Mouse (Mus musculus) hematopoietic stem cell, adult 5-6 weeks (primary cell): ENCODE measurements around the gene Fer. TPM values are rescaled to one million over a fixed set of nuclear protein-coding genes. Genes with fewer than 3 reads are reported as not detected.

Experiments used
- ATAC-seq, 2 experiments: fragments of 125-278 bp in 1 of 2; replicated peaks in 1 of 2; 2 replicates each; pipeline ENCODE4 v1.8.0; 2016 to 2017; ENCODE audit warnings: inconsistent platforms in 2 of 2, mild to moderate bottlenecking in 2 of 2, moderate number of reproducible peaks in 2 of 2, low read depth in 1 of 2, moderate TSS enrichment in 1 of 2; ENCODE audit not compliant: low FRiP score in 2 of 2, poor library complexity in 2 of 2, severe bottlenecking in 2 of 2, insufficient read depth in 1 of 2, low TSS enrichment in 1 of 2
- total RNA-seq: library from RNA; stranded (forward); fragments of 172-1452, 232-1000 nt; gene quantifications from 2 replicates; pipeline ENCODE4 v1.2.3, GENCODE M21; 2017

Fer gene
- total RNA-seq, 1 experiment from 2014 or later, result 20.0 TPM

DNA sequence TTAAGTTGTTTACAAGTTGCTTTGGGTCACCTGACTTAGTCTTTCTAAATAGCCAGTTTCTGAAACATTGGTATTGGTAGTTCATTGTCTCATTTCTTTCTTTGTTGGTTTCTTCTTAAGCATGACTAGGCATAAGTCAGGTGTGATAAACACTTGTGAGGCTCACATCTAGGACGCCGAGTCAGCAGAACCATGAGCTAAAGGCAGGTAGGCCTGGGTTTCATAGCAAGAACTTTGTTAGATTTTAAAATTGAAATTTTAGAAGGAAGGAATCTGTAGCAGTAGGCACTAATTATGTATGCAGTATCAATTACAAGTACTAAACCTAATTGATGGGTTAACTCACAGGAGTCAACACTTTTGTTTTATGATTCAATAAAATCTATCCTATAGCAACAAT, 83.9 kb downstream of the Fer start:
- ATAC-seq, result no peak

DNA sequence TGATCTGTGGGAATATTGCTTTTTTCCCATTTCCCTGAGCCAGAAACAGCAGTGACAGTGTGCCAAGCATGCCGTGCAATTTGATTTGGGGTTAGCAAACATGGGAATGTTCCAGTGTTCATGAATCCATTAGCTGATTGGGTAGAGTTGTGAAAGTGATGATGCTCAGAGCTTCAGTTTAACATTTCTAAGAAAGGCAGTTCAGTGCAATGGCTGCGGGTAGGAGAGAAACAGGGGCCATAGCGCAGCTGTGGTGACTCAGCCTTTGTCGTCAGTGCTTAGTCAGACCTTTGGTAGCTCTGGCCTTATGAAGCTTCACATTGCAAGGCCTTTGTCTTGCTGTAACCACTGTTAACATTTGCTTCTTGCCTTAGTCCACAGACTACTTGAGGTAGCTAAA, 85.9 kb downstream of the Fer start:
- ATAC-seq, result no peak

DNA sequence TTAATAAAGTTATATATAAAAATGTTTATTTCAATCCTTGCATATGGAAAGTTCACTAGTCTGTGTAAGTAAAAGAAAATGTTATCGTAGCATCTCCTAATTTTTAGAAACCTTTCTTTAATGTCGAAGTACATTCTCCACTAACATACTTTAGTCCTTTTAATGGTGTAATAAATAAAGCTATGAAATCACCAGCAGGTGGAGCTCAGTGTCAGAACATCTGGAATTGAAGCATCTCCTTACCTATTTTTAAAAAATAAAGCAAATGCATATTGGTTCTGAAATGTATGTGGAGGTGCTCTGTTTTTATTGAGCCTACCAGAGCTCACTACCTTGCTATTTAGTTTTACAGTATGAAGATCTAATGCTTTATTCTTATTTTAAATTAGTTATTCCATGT, 88.6 kb downstream of the Fer start:
- ATAC-seq, result no peak

DNA sequence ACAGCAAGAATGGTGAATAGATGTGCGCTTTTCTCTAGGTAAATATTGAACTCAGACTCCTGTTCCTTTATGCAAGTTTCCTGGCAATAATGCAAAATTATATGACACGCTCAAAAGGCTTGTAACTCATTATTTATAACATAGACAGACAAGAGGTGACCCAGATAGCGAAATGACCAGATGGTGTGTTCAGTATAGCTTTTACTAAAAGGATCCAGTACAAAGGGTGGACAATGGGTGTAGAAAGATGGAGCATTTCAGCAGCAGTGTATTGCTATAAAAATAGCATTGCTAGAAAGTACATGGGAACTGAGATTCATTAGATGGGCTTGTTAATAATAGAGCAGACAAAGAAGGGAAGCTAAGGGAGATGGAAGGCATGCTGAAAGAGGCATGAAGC, 104.2 kb downstream of the Fer start:
- no peak for ATAC-seq

DNA sequence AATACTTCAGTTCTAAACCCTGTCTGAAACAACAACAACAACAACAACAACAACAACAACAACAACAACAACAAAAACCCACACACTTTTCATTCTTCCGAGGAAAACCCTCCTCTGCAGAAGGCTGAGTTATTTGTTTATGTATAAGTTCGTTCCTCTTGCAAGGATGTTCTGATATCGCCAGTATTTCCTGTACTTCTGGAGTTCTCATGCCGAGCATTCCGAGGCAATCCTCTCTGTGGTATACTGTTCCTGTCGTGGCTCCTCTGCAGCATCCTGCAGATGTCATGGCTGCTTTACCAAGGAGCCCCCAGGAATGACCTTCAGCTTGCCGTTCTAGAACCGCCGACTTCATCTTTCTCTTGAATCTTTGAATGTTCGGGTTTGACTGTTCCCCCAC, 106.6 kb downstream of the Fer start:
- no peak for ATAC-seq

DNA sequence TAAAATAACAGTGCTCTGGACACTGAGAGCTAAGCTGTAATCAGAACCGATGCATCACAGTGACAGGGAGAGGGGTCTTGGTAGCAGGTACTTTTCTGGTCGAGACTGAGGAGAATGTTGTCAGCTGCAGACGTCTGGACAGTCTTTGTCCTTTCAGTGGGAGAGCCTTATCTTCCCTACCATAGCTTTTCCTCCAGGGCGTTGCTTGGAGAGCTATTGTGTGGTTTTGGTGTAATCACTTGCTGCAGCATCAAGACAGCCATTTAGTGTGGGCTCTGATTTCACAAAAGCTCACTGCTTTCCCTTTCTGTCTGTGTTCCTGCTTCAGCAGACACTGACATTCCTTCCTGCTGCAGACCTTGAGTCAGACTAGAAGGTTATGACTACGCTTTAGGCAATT, 107.4 kb downstream of the Fer start:
- no peak for ATAC-seq

DNA sequence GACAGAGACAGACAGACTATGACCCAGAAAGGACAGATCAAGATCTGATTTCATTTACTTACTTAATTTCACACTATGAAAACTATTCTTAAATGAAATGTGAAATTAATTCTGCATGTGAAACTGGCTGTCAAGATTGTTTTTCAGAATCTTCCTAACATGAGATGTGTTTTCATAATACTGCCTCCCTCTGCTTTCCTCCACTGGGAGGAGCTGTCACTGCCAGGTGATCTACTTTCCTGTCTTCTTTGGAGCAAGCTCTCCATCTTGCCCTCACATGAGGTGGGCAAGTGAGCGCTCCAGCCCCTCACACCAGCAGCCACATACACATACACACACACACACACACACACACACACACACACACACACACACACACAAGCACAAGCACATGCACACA, 108.1 kb downstream of the Fer start:
- ATAC-seq, result no peak

DNA sequence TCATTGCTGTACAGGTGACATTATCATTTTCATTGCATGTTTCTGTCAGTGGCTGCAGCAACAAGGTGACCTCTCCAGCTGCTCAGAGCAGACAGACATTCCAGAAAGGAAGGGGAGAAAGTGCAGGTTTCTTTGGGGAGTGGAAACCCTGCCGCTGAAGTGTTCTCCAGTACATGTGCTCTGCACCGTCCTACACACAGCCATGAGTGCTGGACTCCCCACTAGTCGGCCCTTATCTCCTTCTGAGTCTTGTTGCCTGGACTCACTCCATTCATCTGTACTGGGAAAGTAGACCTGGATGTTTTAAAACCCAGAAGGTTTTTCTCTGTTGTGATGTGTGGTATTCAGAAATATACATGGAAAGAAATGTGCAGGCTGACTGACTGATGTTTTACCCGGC, 109.3 kb downstream of the Fer start:
- ATAC-seq, result no peak

DNA sequence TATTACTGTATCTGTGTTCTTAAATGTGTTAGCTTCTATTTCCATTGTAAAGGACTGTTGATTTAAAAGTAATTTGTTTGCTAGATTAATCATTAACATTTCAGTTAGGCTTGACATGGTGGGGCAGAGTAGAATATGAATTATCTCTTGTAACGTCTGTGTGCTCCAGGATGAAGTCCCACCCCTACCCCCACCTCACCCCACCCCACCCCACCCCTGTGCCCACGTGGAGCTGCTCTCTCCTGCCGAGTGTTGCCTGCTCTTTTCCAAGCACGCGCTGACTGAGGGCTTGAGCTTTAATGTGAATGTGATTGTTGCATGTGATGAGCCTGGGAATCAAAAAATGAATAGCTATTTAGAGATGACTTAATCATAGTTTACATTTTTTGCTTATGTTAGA, 110.9 kb downstream of the Fer start:
- ATAC-seq, result no peak

DNA sequence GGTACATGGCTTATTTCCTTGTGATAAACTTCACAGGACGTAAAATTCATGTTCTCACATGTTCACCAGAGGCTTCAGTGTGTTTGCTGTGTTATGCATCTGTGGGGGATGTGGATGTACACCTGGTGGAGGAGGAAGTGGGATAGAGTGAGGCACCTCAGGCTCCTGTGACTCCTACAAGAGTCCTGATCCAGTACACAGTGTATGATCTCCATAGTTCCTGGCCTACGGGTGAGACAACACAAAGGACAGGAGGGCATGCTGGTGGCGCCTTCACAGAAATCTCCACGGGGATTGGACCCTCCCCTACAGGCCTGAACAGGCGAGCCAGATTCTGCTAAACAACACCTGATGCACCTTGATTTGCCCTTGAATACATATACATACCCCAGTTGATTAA, 111.4 kb downstream of the Fer start:
- no peak for ATAC-seq

DNA sequence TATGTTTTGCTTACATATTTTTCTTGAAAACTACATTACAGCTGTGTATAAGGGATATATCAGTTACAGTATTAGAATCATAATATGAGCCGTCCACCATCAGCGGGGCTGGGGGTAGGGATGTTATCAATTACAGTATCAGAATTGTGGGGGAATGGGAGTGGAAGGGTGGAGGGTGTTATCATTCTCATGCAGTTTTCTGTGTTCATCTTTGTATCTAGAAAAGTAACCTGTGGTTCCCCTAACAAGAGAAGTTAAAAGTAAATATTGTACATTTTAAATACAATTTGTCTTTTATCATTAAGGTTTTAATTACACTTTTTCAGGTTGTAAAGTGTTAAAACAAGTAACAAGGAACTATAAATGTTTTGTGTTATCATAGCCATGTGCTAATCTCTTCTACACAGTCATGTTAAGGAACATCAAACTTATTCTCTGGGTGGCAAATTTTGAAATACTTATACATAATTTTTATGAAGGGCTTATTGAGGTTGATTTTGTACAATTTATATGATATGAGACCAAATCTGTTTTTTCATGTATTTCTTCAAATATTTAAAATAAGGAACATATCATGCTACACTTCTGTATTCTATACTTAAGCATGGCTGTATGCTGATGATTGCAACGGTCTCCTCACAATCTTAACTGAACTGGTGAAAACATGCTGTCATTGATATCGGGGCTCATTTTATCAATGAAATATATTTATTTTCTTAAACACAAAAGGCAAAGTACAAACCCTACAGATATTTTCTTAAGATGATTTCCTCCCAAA, 116.1 kb downstream of the Fer start:
- ATAC-seq, result no peak

DNA sequence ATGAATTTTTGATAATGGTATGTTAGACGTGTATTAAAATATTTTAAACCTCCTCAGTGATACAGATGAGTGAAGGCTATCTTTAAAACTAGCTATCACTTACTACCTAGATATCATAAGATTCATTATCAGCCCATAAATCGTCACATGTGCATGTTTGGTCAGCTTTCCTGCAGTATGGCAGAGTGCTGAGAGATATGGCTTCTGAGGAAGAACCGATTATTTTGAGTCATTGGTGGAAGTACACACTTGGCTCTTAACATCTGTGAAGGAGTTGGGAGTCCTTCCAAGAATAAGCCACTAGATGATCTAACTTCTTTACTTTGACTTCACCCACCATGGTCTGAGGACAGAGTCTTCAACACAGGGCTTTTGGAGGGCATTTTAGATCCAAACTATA, 117.3 kb downstream of the Fer start:
- ATAC-seq, result no peak

DNA sequence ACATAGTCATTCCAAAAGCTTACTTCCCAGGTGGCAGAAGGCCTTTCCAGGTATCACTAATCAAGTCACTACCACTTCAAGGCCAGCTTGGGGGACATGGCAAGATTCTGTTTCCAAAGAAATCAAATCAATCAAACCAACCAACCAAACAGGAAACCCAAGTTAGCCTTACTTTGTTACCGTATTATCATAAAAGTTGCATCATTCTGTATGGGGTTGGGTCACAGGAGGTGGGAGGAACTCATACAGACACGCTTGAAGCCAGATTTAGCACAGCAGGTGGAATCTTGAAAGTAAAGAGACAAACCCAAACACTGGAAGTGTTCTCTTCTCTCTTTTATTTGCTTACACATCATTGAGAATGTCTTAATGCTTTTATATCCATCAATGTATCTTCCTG, 125.8 kb downstream of the Fer start:
- no peak for ATAC-seq

DNA sequence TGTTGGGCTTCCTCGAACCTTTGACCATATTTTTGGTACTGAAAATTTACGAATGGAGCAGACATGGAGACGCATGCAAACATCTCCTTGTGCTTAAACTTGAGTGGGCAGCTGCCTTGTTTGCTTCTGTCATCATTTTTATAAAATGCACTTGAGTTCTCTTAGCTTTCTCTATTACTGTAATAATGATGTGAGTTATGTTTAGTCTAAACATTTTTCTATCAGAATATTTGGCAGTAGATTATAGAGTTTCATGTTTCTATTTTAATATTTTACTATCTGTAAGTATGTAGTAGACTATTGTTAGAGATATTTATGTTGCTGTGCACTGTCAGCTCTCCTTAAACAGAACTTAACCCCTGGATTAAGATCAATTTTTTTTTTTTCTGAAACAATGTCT, 128.3 kb downstream of the Fer start:
- ATAC-seq, result no peak

DNA sequence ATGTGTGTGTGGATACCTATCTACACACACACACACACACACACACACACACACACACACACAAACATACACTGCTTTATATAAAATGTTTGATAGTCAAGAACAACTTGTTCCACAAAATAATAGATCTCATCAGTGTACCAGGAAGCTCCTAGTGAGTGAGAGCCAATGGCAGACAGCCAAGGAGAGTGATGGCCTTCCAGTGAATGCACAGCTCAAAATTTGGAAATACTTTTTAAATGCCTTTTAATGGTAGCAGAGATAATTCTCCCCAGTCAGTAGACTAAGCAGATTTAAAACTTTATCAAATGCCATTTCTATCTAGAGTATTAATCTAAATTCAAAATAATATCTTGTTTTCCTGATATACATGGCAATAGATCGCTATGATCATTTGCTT, 133.1 kb downstream of the Fer start:
- ATAC-seq, result no peak

DNA sequence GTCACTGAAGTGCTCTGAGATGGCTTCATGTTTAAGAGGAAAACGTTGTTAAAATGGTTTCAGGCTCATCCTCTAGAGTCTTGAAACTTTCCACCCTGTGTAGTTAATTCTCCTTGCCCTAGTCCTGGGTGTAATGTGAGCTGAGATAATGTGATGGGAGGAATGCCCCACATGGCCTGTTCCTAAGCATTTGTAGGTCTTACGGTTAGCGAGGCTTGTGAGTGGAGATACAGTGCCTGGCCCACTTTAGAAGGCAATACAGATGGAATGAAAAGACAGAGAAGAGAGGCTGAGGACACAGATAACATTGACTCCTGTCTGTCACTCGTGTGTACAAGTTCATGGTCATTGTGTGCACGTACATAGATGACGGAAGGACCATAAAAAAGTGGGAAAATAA, 134.8 kb downstream of the Fer start:
- no peak for ATAC-seq

DNA sequence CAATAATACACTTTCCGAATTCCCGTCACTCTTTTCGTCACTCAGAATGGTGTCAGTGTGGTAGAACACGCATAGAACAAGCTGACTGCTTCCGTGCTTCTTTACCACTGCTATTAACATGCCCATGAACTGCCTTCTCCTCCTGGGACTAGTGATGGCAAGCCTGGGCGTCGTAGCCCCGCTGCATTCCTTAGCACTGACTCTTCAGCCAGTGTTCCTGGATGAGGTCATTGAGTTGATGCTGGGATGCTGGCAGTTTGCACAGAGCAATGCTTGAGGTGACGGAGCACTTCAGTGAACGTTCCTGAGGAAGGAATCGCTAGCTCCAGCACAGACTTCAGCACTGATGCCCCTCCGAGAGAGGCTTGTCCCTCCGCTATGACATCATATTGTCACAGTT, 140.6 kb downstream of the Fer start:
- no peak for ATAC-seq

DNA sequence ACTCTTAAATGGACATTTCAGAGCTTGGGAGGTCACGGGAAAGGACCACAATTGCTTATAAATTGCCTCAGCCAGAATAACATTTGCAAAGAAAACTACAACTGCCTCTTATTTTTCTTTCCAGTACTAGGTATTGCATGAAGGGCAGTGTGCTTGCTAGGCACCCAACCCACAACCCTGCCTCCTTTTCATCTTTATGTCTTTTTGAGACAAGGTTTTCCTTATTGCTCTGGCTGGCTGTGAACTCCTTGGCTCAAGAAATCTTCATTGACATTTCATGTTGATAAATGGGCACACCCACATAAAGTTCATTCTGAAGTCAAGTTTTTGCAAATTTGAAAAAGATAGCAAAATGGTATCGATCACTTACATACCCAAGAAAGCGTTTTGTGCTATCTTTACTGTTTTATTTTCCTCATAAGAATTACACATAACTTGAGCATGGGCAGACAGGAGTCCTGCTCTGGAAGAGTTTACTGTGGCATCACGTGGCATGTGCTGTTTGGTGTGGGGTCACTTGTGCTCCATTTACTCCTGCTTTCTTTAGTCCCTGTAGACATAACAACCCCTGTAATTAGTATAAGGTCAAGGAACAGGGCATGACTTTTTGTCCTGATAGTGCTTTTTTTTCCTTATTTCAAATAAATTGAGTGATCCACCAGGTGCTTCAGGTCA, 142.8 kb downstream of the Fer start:
- no peak for ATAC-seq

DNA sequence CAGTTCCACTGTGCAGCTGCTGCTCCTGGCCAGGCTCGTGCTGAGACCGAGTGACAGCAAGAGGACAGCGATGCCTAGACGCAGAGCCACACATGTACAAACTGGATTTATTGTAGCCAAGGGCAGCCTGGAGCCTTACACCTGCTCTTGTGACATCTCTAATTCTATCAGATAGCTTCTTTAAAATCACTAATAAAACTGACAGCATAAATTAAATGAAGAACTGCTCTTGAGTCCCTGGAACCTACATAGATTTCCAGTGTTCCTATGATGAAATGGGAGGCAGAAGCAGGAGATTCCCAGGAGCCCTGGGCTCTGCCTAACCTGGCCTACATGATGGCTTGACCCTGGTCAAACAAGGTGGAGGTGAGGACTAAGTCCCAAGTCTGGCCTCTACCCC, 153.7 kb downstream of the Fer start:
- no peak for ATAC-seq
